Mouse (Mus musculus) ES-Bruce4 (cell line): ENCODE measurements around the gene Gm9844.

Experiments used
- CTCF ChIP-seq: IDR thresholded peaks from one replicate; pipeline ENCODE4 v1.8.1; 2011; ENCODE audit warnings: low read depth, low read length
- EP300 ChIP-seq: IDR thresholded peaks from 2 replicates; pipeline ENCODE4 v1.6.1; 2011; ENCODE audit warnings: low read depth, low read length; ENCODE audit not compliant: insufficient read depth
- POLR2A ChIP-seq: IDR thresholded peaks from one replicate; pipeline ENCODE4 v1.8.1; 2011; ENCODE audit warnings: low read length; ENCODE audit not compliant: insufficient read depth

- no peak for TF ChIP-seq CTCF
- TF ChIP-seq POLR2A: no peak
- no peak for TF ChIP-seq EP300
These were observed 39.1 kb downstream of the Gm9844 start for GRCm38 (mm10) chr7:24901114-24901513.
